Mouse (Mus musculus) B cell, adult 2 months (primary cell): ENCODE measurements around the gene Grap2.
A peak's percentile ranks its signal among the peaks of the same experiment; 100 is the strongest.

Source experiments
- DNase-seq, 2 experiments: peaks; one replicate each; pipeline ENCODE4 v3.0.0; 2022

Gene Grap2

DNA sequence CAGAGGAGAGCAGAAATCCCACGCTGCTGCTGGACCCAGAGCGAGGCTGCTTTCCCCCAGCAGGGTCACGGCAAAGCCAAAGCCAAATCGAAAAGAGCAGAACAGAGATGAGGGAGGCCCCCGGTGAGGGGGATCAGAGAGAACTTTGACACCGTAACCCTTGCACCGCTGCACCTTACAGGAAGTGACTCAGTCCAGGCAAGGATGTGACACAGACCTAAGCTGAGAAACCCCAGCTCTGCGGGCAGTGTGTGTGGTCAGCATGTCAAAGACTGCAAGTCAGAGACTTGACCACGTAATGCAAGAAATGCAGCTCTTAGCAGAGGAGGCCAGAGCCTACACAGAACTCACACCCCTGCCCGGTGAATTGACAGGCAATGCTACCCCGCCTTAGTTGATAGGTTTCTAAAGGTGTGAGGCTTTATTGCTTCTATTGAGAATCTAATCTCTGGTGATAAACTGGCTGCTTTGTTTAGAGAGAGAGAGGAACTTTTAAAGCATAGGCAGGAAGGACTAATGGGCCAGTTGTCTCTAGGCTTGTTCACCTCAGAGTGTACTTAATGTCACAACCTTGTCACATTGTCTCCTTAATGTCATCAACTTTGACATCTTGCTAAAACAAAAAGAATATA lies 66.8 kb downstream of the Grap2 start:
- DNase-seq, result no peak

DNA sequence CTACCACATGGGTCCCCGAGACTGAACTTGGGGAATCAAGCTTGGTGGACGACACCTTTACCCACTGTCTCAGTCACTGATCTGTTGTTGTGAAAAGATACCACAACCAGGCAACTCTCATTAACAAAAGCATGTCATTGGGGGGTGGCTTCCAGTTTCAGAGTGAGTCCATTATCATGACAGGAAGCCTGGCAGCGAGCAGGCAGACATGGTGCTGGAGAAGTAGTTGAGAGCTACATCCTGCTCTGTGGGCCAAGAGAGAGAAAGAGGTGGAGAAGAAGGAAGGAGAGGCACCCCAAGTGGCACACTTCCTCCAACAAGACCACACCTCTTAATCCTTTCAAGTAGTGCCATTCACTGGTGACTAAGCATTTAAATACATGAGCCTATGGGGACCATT lies 67.5 kb downstream of the Grap2 start:
- no peak for DNase-seq

DNA sequence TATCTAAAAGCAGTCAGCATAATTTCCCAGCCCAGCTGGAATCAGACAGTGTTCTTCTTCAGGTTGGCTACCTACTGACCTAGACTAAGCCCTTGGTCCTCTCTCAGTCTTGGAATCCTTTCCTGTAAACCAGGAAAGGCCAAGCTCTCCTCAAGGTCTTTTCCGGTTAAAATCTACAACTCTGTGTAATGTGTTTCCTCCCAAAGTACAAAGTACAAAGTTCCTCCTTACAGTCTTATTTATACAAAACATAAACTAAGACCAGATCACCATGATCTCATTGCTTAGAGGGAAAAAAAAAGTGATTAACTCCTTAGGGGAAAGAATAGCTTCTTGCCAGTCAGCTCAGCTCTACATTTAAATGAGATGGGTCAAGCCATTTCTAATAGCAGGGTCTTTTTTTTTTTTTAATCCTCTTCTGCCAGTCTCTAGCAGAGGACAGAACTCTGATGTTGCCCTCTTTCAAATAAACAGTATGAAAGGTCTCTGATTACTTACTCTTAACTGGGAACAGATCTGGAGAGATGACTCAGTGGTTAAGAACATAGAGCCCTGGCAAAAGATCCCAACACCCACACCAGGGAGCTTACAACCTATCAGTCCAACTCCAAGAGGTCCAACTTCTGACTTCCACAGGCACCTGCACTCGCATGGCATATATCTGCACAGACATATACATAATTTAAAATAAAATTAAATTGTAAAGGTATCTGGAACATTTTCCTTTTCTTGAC lies 69.5 kb downstream of the Grap2 start:
- DNase-seq, result no peak

DNA sequence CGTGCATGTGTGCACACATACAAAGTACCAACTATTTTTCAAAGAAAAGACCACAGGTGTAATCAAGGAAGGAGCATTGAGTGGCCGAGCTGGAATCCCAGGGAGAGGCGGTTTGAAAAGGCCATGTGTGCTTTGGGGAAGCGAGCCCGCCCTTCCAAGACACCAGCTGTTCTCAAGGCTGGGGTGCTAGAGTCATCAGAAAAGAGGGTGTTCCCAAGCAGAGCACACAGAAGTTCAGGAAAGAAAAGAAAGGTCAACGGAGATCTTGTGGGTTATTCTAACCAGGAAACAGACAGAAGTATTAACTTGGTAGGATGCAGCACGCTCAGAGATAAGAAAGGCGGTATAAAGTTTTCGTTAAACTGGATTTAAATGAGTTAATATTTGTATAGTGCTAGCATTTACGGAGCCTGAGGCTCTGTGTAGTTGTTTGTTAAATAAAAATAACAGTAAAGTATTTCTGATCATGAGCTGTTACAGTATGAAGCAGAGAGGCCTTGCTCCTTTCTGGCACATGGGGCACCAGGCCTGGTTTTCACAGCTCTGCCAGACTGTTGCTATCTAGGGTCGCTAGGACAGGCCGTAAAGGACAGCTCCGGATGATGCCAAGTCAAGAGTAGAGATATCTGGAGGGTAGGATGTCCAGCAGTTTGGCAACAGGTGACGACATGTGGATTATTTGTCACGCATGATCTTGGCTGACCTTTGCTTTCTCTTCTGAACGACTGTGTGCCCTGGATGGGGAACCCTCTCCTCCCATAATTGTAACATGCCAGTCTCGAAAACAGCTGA lies 72.8 kb downstream of the Grap2 start:
- DNase-seq, result no peak

DNA sequence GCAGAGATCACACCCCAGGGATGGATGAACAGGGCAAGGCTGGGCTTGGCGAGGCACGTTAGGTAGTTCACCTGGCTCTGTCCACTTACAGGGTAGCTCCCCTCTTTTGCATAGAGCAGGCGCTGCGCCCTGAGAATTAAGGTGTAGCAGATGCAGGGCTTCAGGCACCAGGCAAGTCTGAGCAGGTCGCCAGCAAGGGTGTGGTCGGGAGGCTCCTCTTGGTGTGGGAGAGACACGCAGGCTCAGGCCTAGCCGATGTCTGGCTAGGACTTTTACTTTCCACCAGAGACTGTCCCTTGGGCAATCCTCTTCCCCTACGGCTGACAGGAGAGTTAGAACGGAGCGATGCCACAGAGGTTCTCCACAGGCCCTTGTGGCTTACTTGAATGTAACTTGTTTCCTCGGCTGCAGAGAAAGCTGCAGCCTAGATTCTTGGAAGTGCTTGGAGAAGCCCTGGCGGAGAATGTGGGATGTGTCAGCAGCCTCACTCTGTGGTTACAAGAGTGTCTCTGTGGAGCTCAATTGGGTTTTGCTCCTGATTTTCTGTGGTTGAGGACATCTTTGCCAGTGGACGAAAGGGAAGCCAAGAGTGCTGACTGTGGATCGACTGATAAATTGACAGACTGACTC lies 76.7 kb downstream of the Grap2 start:
- DNase-seq, result no peak

DNA sequence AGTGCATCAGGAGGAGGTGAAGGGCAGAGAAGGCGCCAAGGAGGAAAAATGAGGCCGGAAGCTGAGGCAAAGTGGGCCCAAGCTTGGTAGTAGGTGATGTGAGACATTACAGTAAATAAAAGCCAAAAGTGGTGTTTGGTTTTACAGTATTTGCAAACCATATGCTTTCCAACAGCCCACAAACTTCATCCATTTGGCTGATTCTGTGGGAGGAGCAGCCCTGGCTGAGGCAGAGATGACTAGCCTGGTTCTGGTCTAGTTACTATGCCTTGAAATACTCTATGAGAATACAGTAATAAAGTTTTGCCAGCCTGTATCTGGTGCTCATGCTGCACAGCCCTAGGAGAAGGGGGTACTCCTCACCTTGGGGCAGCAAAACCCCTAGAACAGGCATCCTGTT lies 78.0 kb downstream of the Grap2 start:
- DNase-seq, result no peak

DNA sequence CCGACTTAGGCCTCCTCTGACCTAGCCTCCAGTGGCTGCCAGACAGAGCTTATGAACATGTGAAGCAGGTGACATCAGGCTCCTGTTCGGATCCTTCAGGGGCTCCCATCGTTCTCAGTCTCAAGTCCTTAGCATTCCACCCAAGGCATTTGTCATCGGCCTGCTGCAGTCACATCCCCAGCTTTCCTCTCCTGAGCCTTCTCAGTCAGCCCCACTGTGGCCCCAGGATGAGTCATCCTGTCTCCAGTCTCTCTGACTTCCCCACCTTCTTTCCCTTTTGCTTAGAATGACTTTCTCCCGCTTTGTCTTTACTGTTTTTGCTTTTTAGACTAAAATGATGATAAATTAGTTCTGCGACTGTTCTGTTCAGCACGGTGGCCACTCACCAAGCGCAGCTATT lies 81.5 kb downstream of the Grap2 start:
- DNase-seq, result no peak

DNA sequence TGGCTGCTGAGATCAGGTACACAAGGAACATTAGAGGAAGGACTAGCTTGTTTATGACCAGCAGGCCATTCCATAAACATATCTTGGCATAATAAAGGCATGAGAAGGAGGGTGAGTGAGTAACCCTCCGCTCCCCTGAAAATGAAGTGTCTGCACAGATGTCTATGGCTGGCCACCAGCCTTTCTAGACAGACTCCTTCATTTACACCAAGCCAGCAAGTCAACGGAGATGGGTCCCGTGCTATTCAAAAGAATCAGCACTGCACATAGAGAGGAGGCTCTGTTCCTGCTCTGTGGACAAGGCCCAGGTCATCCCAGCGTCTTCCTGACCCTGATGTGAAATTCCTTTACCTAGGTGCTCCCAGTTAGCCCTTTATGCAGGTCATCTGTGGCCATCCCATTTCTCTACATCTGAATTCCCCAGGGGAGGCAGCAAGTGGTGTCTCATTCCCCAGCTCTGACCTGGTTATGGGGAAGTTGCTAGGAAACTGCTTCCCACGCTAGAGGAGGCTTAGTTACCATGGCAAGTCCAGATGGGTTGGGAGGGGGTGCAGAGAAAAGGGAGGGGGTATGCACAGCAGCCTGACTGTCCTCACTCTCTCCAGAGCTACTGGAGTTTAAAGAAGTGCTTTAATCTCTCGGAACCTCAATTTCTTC lies 86.5 kb downstream of the Grap2 start:
- no peak for DNase-seq

DNA sequence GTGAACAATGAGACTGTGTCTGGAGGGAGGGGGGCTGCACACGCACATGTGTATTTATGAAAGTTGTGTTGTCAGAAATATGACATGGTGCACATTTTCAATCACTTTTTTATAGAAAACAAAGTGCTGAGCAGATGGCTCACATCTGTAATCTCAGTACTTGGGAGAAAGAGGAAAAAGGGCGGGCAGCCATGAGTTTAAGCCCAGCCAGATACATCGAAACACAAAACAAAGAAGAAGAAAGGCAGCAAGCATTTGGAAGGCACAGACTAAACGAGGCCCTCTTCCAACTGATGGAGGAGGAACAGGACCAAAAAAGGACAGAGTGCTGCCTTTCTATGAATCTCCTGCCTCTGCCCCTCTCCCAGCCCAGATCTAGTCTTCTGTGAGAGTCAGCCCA lies 88.6 kb downstream of the Grap2 start:
- no peak for DNase-seq

DNA sequence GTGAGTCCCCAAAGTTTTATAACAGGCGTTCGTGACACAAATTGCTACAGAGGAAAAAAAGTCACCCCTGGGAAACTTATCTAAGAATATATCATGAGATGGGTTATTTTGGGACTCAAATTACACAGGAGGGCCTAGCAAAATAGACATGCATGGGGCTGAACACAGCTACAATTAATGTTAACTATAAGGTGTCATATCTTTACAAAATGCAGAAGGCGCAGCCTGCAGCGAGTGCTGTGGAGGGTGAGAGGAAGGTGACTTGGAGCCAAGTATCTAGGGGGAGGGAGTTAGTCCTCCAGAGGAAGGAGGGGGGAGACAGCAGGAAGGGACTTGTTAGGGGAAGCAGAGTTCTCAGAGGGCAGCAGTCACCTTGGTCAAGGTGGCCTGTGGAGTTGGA lies 92.0 kb downstream of the Grap2 start:
- no peak for DNase-seq

DNA sequence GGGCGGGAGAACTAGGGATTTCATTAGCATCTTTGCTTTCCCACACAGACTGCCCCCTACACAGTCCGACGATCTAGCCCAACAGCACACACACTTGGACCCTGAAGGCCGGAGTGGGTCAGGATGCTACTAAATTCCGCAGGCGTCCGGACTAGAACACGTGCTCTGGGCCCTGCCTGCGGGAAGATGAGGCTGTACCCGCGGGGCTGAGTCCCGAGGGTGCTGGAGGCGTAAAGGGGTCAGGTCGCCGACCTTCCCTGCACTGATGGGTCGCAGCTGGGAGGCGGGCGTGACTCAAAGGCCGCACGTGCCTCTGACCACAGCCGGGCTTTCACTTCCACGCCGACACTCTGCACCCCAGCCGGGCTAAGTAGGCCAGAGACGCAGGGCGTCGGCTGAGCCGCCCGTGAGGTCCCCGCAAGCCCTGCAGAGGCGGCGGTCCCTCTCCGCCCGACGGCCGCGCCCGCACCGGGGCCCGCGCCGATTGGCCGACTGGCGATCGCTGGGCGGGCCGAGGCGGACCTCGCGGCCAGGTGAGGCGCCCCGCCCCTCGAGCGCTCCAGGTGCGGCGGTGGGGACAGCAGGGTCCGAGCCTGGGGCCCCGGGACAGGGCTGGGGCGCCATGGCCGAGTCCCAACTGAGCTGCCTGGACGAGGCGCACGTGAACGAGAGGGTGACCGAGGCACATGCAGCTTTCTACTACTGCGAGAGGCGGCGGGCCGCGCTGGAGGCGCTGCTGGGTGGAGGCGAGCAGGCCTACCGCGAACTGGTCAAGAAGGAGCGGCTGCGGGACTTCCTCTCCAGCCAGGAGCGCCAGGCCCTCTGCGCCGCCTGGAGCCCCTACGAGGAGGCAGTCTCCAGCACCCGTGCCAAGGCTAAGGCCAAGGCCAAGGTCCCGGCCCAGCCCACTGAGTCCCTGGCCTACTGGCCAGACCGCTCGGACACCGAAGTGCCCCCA lies 99.2 kb downstream of the Grap2 start, which contains the start of gene Fam83f:
TSS of gene Fam83f (plus strand) at position 553 of the 958 bp plus-strand sequence.
- DNase-seq, result peak; percentile 73 to 75

DNA sequence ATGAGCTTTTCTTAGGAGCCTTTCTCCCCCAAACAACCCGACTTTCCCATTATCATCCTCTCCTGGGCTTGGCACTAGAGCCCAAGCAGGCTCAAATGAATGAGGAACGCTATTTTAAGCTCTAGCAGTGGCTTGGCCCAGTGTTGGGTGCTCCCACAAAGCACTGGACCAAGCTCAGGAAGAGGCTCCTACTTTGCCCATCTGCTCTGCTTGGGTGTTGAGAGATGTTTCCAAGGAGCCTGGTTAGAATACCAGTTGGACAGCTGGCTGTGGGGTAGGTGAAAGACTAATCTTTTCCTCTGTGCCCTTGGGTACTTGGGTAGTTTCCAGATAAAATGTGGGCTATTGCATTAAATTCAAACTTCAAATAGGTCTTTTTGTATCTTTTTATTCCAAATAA lies 100.4 kb downstream of the Grap2 start:
- no peak for DNase-seq

DNA sequence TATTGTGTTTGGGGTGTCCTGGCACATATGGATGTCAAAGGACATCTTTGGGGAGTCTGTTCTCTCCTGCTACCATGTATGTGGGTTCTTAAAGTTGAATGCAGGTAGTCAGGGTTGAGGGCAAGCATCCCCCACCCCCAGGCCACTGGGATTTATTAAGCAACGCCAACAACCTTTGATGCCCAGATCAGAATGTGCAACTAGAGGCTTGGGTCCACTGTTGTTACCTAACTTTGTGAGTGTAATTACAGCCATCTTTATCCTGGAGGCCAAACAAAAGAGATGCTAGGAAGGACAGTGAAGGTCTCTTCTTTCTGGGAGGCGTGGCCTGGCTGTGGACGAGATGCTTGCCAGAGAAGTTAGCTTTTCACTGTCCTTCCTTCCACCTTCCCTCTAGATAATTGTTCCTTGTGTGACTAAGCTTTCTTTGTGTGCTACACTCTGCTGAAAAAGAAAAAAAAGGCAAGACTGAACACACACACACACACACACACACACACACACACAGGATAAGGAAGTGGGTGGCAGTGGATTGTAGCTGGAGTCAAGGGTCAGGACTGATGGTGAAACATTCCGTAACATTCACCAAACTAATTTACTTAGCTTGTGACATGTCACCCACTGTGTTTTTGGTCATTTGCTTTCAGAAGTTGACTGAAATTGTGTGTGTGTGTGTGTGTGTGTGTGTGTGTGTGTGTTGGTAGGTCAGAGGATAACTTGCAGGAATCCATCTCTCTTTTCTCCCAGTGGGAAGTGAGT lies 101.1 kb downstream of the Grap2 start:
- no peak for DNase-seq

DNA sequence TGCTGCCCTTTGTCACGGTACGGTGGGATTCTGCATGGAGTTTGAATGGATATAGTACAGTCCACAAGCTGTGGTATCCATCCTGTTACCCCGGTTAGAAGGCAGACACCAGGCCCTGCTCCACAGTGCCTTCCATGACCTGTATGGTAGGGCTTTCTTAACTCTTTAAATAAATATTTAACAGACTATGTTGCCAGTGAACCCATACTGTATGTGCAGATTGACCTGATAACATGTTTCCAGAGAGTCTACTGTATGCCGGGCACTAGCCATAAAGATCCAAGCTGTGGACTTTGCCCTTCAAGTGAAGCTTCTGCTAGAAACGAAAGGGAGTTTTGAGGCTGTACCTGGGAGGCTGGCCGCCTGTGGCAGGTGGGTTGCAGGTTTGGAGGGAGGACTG lies 102.3 kb downstream of the Grap2 start:
- no peak for DNase-seq

DNA sequence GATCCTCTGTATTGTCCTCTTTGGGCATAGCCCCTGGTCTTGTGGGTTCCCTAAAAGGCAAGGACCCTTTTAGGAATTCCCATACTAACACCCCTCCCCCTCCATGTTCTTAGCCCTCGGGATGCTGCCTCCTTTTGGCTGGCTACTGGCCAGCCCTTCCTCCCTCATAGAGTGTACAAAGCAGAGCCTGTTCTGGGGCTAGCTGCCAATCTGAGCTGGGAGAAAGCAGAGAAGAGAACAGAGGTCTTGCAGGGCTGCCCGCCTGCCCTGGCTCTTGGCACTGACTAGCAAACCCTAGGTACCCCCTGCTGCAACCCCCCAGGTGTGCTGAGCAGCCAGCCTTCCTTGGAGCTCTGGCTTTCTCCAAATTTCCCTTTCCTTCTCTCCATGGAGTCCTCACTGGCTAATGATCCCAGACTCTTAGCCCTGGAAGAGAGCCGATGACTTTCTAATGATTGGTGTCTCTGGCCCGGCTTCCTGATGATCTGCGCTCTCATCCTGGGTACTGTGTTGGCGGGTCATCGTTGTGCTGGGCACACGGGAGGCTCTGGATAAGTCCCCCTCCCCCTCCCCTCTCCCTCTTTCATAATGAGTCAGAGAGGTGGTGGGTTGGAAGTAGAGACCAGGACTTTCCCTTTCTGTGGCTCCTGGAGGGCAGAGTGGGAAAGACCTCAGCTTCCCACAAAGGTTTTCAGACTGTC lies 107.3 kb downstream of the Grap2 start:
- no peak for DNase-seq

DNA sequence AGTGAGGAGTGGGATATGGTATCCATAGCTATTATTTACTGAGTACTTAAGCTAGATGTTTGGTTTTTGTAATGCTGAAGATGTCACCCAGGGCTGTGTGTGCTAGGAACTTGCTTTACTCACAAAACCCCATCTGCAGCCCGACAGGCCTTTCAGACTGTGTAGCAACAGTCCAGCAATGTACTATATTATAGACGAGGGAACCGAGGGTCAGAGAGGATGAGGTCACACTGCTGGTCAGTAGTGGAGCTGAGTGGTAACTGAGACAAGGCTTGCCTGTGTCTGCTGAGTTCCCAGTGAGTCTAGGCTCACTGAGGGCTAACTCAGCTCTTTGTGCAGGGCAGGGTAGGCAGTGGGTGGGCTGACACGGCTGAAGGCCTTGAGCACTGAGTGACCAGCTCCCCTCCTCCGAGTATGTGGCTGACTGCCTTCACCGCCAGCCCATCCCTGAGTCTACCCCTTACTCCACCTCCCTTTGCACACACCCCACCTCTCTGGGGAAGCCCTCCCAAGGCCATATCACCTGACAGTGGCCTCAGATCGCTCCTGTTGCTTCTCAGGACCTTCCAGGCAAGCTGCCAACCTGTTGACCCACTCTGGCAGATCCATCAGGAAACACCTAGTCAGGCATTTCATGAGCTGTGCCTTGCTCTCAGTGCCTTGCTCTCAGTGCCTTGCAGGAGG lies 108.1 kb downstream of the Grap2 start:
- DNase-seq, result no peak

DNA sequence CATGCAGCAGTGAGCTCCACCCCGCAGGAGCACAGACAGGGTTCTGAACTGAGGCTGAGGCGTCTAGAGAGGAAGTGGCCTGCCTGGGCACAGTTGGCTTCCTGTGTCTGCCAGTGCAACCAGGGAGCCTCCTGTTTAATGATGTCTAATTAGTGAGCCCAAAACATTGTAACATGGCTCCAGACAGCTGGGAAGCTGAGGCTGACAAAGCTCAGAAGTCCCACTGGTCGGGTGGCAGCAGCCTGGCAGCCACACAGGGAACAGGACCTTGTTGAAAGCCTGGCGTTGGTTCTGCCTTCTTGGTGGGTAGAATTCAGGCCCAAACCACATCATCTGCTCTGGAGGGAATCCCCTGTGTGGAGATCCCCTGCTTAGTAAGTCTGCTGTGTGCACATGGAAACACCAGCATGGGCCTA lies 109.1 kb downstream of the Grap2 start:
- peak; percentile 78 for DNase-seq

DNA sequence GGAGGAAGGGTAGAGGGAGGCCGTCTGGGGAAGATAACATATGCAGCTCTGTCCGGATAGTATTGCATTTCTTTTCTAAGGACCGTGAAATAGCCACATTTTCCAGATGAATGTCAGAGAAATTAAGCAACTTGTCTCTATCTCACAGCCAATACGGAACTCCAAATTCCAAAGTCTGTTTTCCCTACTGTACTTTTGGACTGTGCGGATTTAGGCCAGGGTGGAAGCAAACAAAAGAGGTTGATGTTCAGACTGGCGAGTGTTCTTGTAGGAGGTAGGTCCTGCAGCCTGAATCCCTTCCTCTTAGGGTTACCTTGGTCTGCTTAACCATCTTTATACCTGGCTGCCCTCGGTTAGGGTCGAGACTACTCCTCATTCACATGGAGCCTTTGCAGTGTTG lies 109.9 kb downstream of the Grap2 start:
- no peak for DNase-seq

DNA sequence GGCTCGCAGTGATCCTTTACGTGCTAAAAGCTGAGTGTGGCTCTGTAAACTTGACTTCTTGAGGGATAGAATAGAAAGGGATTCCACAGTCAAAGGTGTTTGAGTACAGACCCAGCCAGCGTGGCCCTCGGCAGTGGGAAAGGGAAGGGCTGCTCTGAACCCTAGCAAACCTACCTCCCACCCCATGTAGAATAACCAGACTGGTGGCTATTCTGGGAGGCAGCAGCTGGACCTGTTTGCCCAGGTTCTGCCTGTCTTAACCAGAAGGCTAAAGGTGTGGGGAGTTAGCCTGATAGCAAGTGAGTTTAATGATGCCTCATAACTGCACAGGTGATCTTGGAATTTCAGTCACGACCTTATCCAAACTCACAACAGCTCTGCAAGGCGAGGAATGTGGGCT lies 110.8 kb downstream of the Grap2 start:
- no peak for DNase-seq

DNA sequence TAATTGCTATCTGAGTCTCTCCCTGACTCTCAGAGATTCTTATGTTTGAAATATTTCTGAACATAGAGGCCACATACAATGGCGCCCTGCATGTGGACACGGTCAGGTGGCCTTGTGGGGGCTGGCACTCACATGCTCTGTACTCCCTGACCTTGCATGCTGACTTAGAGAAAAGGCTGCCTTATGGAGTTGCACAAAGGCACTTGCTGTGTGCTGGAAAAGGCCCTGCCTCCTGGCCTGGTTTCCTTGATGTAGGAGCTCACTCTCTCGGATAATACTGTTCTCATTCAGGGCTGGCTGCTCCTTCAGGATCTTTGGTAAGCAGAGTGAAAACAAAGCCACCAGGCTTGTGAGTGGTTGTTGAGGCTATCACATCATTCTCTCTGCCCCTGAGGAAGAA lies 111.6 kb downstream of the Grap2 start:
- DNase-seq, result no peak
